Mouse (Mus musculus): ENCODE measurements around the gene Triobp.

- TF ChIP-seq GATA1 (IDR thresholded peaks at IDR 0.05; ENCODE audit: low read length): no peak
- TF ChIP-seq TAL1 (IDR thresholded peaks at IDR 0.05; ENCODE audit: low read length): no peak
Observed at GRCm38 (mm10) chr15:78973950-78974349, 26.4 kb downstream of the Triobp start.

Measured in erythroblast, embryonic 14.5 days (primary cell).